Mouse (Mus musculus): ENCODE measurements at regions not wholly inside any gene's neighbourhood (a gene's known extent, or its start where the extent isn't known, plus 50 kb on each side); places are given as distances from the start of the nearest gene placed in this dataset.

GRCm38 (mm10) chr6:68835186-68835585 lies 1299.6 kb upstream of the Tacstd2 start:
- Histone ChIP-seq H3K36me3 (ENCODE audit: control insufficient read depth in 1 of 2, insufficient read depth in 2 of 2, low read length in 2 of 2) (no peaks in the 10 kb centered on the region), H3K9me3 (replicated peaks; ENCODE audit: insufficient read depth, low read length) (no peaks in the 10 kb centered on the region), H3K27ac (ENCODE audit: control insufficient read depth, low read depth, low read length) (no peak overlapping the region), H3K9ac (ENCODE audit: control insufficient read depth, low read depth, low read length, poor library complexity, severe bottlenecking) (no peak overlapping the region), H3K4me3 (ENCODE audit: control insufficient read depth in 1 of 2, insufficient read depth in 1 of 2, low read depth in 2 of 2, low read length in 2 of 2) (no peak overlapping the region), H3K79me2 (ENCODE audit: control insufficient read depth, insufficient read depth, low read length, poor library complexity) (no peaks in the 10 kb centered on the region), H3K27me3 (ENCODE audit: control insufficient read depth in 1 of 2, insufficient read depth in 2 of 2, low read length in 2 of 2) (no peaks in the 10 kb centered on the region), H3K4me1 (ENCODE audit: control insufficient read depth in 1 of 2, insufficient read depth in 2 of 2, low read length in 2 of 2) (no peaks in the 10 kb centered on the region)
- TF ChIP-seq ELF1 (IDR thresholded peaks at IDR 0.05; ENCODE audit: low read depth, low read length): no peak
- TF ChIP-seq SMC3 (IDR thresholded peaks at IDR 0.05; ENCODE audit: low read depth, low read length): no peak
- no peak for TF ChIP-seq USF2 (IDR thresholded peaks at IDR 0.05; ENCODE audit: borderline replicate concordance in 1 of 2, insufficient read depth in 1 of 2, low read depth in 1 of 2, low read length in 2 of 2)
- no peak for TF ChIP-seq HCFC1 (IDR thresholded peaks at IDR 0.05; ENCODE audit: low read depth, low read length)
- no peak for TF ChIP-seq CHD2 (IDR thresholded peaks at IDR 0.05; ENCODE audit: low read length)
- no peak for TF ChIP-seq ZMIZ1 (IDR thresholded peaks at IDR 0.05; ENCODE audit: low read depth, low read length)
- TF ChIP-seq MEF2A (IDR thresholded peaks at IDR 0.05; ENCODE audit: extremely low read depth, insufficient replicate concordance, low read depth, low read length, poor library complexity, severe bottlenecking): no peak
- no peak for TF ChIP-seq MAZ (IDR thresholded peaks at IDR 0.05; ENCODE audit: low read depth, low read length)
- no peak for TF ChIP-seq ZNF384 (IDR thresholded peaks at IDR 0.05; ENCODE audit: low read depth, low read length)
- TF ChIP-seq CTCF (IDR thresholded peaks at IDR 0.05 in 2 of 3, conservative IDR thresholded peaks at IDR 0.05 in 1 of 3; ENCODE audit: control insufficient read depth in 1 of 3, insufficient read depth in 1 of 3, low read depth in 2 of 3, low read length in 3 of 3, poor library complexity in 1 of 3, severe bottlenecking in 1 of 3): no peak
- no peak for TF ChIP-seq POLR2A (IDR thresholded peaks at IDR 0.05; ENCODE audit: control insufficient read depth in 1 of 2, insufficient read depth in 1 of 2, low read depth in 1 of 2, low read length in 2 of 2, poor library complexity in 1 of 2)
- no peak for TF ChIP-seq RCOR1 (IDR thresholded peaks at IDR 0.05; ENCODE audit: low read depth, low read length)
- TF ChIP-seq ZC3H11A (IDR thresholded peaks at IDR 0.05; ENCODE audit: low read depth, low read length): no peak
- no peak for TF ChIP-seq UBTF (IDR thresholded peaks at IDR 0.05; ENCODE audit: borderline replicate concordance, insufficient read depth, low read depth, low read length)
- no peak for TF ChIP-seq TBP (IDR thresholded peaks at IDR 0.05; ENCODE audit: low read depth, low read length)
- no peak for TF ChIP-seq POLR2AphosphoS5 (IDR thresholded peaks at IDR 0.05; ENCODE audit: borderline replicate concordance, low read depth, low read length)
- no peak for TF ChIP-seq TAL1 (IDR thresholded peaks at IDR 0.05; ENCODE audit: low read length)
- TF ChIP-seq E2F4 (IDR thresholded peaks at IDR 0.05; ENCODE audit: borderline replicate concordance, low read depth, low read length): no peak
- no peak for TF ChIP-seq JUND (IDR thresholded peaks at IDR 0.05; ENCODE audit: low read depth, low read length)
- TF ChIP-seq MAX (IDR thresholded peaks at IDR 0.05; ENCODE audit: low read length): no peak
- DNase-seq (ENCODE audit: low read depth, low spot score): no peak

GRCm38 (mm10) chr6:68834633-68835032 lies 1299.0 kb upstream of the Tacstd2 start:
- DNase-seq (ENCODE audit: low read depth, low spot score): no peak
- Histone ChIP-seq H3K27me3 (ENCODE audit: control insufficient read depth in 1 of 2, insufficient read depth in 2 of 2, low read length in 2 of 2) (no peaks in the 10 kb centered on the region), H3K27ac (ENCODE audit: control insufficient read depth, low read depth, low read length) (no peak overlapping the region), H3K79me2 (ENCODE audit: control insufficient read depth, insufficient read depth, low read length, poor library complexity) (no peaks in the 10 kb centered on the region), H3K4me3 (ENCODE audit: control insufficient read depth in 1 of 2, insufficient read depth in 1 of 2, low read depth in 2 of 2, low read length in 2 of 2) (no peak overlapping the region), H3K9ac (ENCODE audit: control insufficient read depth, low read depth, low read length, poor library complexity, severe bottlenecking) (no peak overlapping the region), H3K36me3 (ENCODE audit: control insufficient read depth in 1 of 2, insufficient read depth in 2 of 2, low read length in 2 of 2) (no peaks in the 10 kb centered on the region), H3K4me1 (ENCODE audit: control insufficient read depth in 1 of 2, insufficient read depth in 2 of 2, low read length in 2 of 2) (no peaks in the 10 kb centered on the region), H3K9me3 (replicated peaks; ENCODE audit: insufficient read depth, low read length) (no peaks in the 10 kb centered on the region)
- TF ChIP-seq ZKSCAN1 (IDR thresholded peaks at IDR 0.05; ENCODE audit: low read depth, low read length) (no peak), UBTF (IDR thresholded peaks at IDR 0.05; ENCODE audit: borderline replicate concordance, insufficient read depth, low read depth, low read length) (no peak), TBP (IDR thresholded peaks at IDR 0.05; ENCODE audit: low read depth, low read length) (no peak), HCFC1 (IDR thresholded peaks at IDR 0.05; ENCODE audit: low read depth, low read length) (no peak), MYC (IDR thresholded peaks at IDR 0.05; ENCODE audit: low read depth, low read length) (no peak), ZNF384 (IDR thresholded peaks at IDR 0.05; ENCODE audit: low read depth, low read length) (no peak), GABPA (IDR thresholded peaks at IDR 0.05; ENCODE audit: low read depth, low read length) (no peak), MXI1 (IDR thresholded peaks at IDR 0.05; ENCODE audit: low read depth, low read length) (no peak), KAT2A (conservative IDR thresholded peaks at IDR 0.05; ENCODE audit: low read depth, low read length) (no peak), GATA1 (IDR thresholded peaks at IDR 0.05; ENCODE audit: low read depth, low read length) (no peak), MAZ (IDR thresholded peaks at IDR 0.05; ENCODE audit: low read depth, low read length) (no peak), USF1 (IDR thresholded peaks at IDR 0.05; ENCODE audit: low read depth, low read length) (no peak), POLR2AphosphoS5 (IDR thresholded peaks at IDR 0.05; ENCODE audit: borderline replicate concordance, low read depth, low read length) (no peak)
